Mouse (Mus musculus) heart, postnatal 0 days (tissue): ENCODE results near the gene Tbc1d1. TPM values are rescaled to one million over a fixed set of nuclear protein-coding genes. Genes with fewer than 3 reads are reported as not detected.

Experiments used
- ATAC-seq: fragments of 200-750 bp; cut with Nextera tagmentation; 2 replicates; pipeline ENCODE4 v1.8.0; 2017; ENCODE audit warnings: low read depth, moderate number of reproducible peaks, moderate library complexity; ENCODE audit not compliant: insufficient read depth
- DNase-seq: peaks from one replicate; pipeline ENCODE4 v3.0.0-alpha.2; 2016; ENCODE audit warnings: low spot score
- H3K27ac ChIP-seq: fragments of 300-500 bp; sonication (generic); 2 replicates; pipeline ENCODE4 v1.5.1; 2014; ENCODE audit warnings: low read depth, mild to moderate bottlenecking
- H3K27me3 ChIP-seq: fragments of 300-500 bp; sonication (generic); 2 replicates; pipeline ENCODE4 v1.6.1; 2014; ENCODE audit warnings: low read length, mixed read lengths; ENCODE audit not compliant: control insufficient read depth, insufficient read depth
- H3K36me3 ChIP-seq: fragments of 300-500 bp; sonication (generic); replicated peaks from 2 replicates; pipeline ENCODE4 v1.6.1; 2014; ENCODE audit warnings: low read length, mixed read lengths; ENCODE audit not compliant: control insufficient read depth, insufficient read depth
- H3K4me1 ChIP-seq: fragments of 300-500 bp; sonication (generic); 2 replicates; pipeline ENCODE4 v1.6.1; 2014; ENCODE audit warnings: antibody characterized with exemption; ENCODE audit not compliant: control insufficient read depth, insufficient read depth
- H3K4me2 ChIP-seq: fragments of 300-500 bp; sonication (generic); 2 replicates; pipeline ENCODE4 v1.6.1; 2014; ENCODE audit warnings: low read depth, mild to moderate bottlenecking, low read length, moderate library complexity
- H3K4me3 ChIP-seq: fragments of 300-500 bp; sonication (generic); 2 replicates; pipeline ENCODE4 v1.5.1; 2014; ENCODE audit warnings: low read depth, low read length
- H3K9ac ChIP-seq: fragments of 300-500 bp; sonication (generic); replicated peaks from 2 replicates; pipeline ENCODE4 v1.6.1; 2014; ENCODE audit warnings: low read depth, low read length, mixed read lengths
- H3K9me3 ChIP-seq: fragments of 300-500 bp; sonication (generic); replicated peaks from 2 replicates; pipeline ENCODE4 v1.6.1; 2016; ENCODE audit warnings: low read length; ENCODE audit not compliant: control insufficient read depth
- CTCF ChIP-seq: IDR thresholded peaks from 2 replicates; pipeline ENCODE4 v1.5.1; 2016; ENCODE audit warnings: antibody characterized with exemption, control low read depth, low read depth
- EP300 ChIP-seq: IDR thresholded peaks from 2 replicates; pipeline ENCODE4 v1.6.1; 2016; ENCODE audit warnings: antibody characterized with exemption, low read depth
- WGBS: fragments of 180-500 bp; shearing (Covaris S2); extraction: QIAGEN DNeasy Blood & Tissue Kit; methylation state at CpG from one replicate; pipeline ENCODE4 v1.1.7; 2014; 5-methylcytosine and 5-hydroxymethylcytosine counted together
- polyA plus RNA-seq: library from polyadenylated mRNA; unstranded; fragments of >200 nt; fragmentation: Nextera tagmentation; extraction: Ambion mirVana; gene quantifications from 2 replicates; pipeline ENCODE4 v1.2.1, GENCODE M21; 2015
- total RNA-seq: library from RNA; depleted of rRNA; stranded (reverse); fragments of >200 nt; gene quantifications from 2 replicates; pipeline ENCODE4 v1.2.3, GENCODE M21; 2014; ENCODE audit warnings: low replicate concordance

Tbc1d1 gene
- total and polyA plus RNA-seq, 2 experiments from 2014 or later: 22.4 to 55.4 TPM

- H3K4me2 ChIP-seq: no peak overlapping the region
- no peaks in the 10 kb centered on the region for H3K36me3 ChIP-seq
- H3K9me3 ChIP-seq: no peaks in the 10 kb centered on the region
- TF ChIP-seq CTCF: no peak
- TF ChIP-seq EP300: no peak
- peaks cover 16% of the 10 kb centered on the region for H3K4me1 ChIP-seq
- WGBS: 48% methylated on average over 13 of the region's 13 CpGs
- H3K4me3 ChIP-seq: no peak overlapping the region
- no peaks in the 10 kb centered on the region for H3K27me3 ChIP-seq
- peak overlapping the region; percentile 77 for H3K27ac ChIP-seq
- DNase-seq (peak; percentile 68), ATAC-seq (peak; percentile 68)
- no peak overlapping the region for H3K9ac ChIP-seq
Observed at GRCm38 (mm10) chr5:64378591-64379275, 222.6 kb downstream of the Tbc1d1 start.

GRCm38 (mm10) chr5:64379829-64380228 lies 223.7 kb downstream of the Tbc1d1 start:
- no peak for DNase-seq
- Histone ChIP-seq H3K4me3 (no peak overlapping the region), H3K9ac (no peak overlapping the region), H3K27ac (no peak overlapping the region), H3K9me3 (no peaks in the 10 kb centered on the region), H3K4me2 (no peak overlapping the region), H3K36me3 (no peaks in the 10 kb centered on the region), H3K27me3 (no peaks in the 10 kb centered on the region), H3K4me1 (peaks cover 16% of the 10 kb centered on the region)
- 82% methylated on average over 5 of the region's 5 CpGs for WGBS
- no peak for TF ChIP-seq CTCF
- TF ChIP-seq EP300: no peak
- no peak for ATAC-seq

GRCm38 (mm10) chr5:64380698-64381375 lies 224.7 kb downstream of the Tbc1d1 start:
- TF ChIP-seq EP300 (no peak), CTCF (no peak)
- Histone ChIP-seq H3K36me3 (no peaks in the 10 kb centered on the region), H3K27ac (peak overlapping the region; percentile 67), H3K27me3 (no peaks in the 10 kb centered on the region), H3K4me3 (no peak overlapping the region), H3K4me2 (peak overlapping the region; percentile 9; the same call in 1 of the 2 replicates), H3K9me3 (no peaks in the 10 kb centered on the region), H3K4me1 (peaks cover 16% of the 10 kb centered on the region), H3K9ac (no peak overlapping the region)
- DNase-seq (peak; percentile 34), ATAC-seq (0 out of 2 replicates have a peak, but pooled peaks have one; percentile 11)
- 54% methylated on average over 11 of the region's 11 CpGs for WGBS

- TF ChIP-seq CTCF (no peak), EP300 (no peak)
- H3K4me1 ChIP-seq: peaks cover 16% of the 10 kb centered on the region
- WGBS: 17% methylated on average over 8 of the region's 8 CpGs
- no peak overlapping the region for H3K4me2 ChIP-seq
- H3K36me3 ChIP-seq: no peaks in the 10 kb centered on the region
- H3K9me3 ChIP-seq: no peaks in the 10 kb centered on the region
- peak overlapping the region; percentile 67 for H3K27ac ChIP-seq
- no peak overlapping the region for H3K4me3 ChIP-seq
- H3K27me3 ChIP-seq: no peaks in the 10 kb centered on the region
- DNase-seq: no peak
- peak; percentile 8; the same call in 1 of the 2 replicates for ATAC-seq
- 0 out of 2 replicates have a peak overlapping the region, but pooled peaks have one; percentile 5 for H3K9ac ChIP-seq
Observed at GRCm38 (mm10) chr5:64381538-64381937, 225.4 kb downstream of the Tbc1d1 start.

GRCm38 (mm10) chr5:64382451-64383057 lies 226.4 kb downstream of the Tbc1d1 start:
- Histone ChIP-seq H3K9me3 (no peaks in the 10 kb centered on the region), H3K4me2 (no peak overlapping the region), H3K4me3 (no peak overlapping the region), H3K27ac (no peak overlapping the region), H3K4me1 (peaks cover 16% of the 10 kb centered on the region), H3K9ac (no peak overlapping the region), H3K36me3 (no peaks in the 10 kb centered on the region), H3K27me3 (no peaks in the 10 kb centered on the region)
- peak; percentile 89 for DNase-seq
- 16% methylated on average over 8 of the region's 8 CpGs for WGBS
- ATAC-seq: peak; percentile 47
- peak; percentile 99 for TF ChIP-seq CTCF
- 0 out of 2 replicates have a peak, but pooled peaks have one; percentile 17 for TF ChIP-seq EP300
